Mouse (Mus musculus) spleen, adult 2 months (tissue): ENCODE results near the gene Dbnl.

Source experiments
- CTCF ChIP-seq: fragments of 200-500 bp; IDR thresholded peaks from 2 replicates; pipeline ENCODE4 v1.5.1; 2011; ENCODE audit warnings: mild to moderate bottlenecking, inconsistent platforms; ENCODE audit not compliant: insufficient read depth, insufficient read length, insufficient replicate concordance; ENCODE audit errors: extremely low read depth
- POLR2A ChIP-seq: fragments of 200-500 bp; IDR thresholded peaks from 2 replicates; pipeline ENCODE4 v1.6.1; 2011; ENCODE audit warnings: low read depth, low read length, inconsistent platforms

GRCm38 (mm10) chr11:5835057-5835456 is 46.8 kb downstream of the Dbnl start:
- TF ChIP-seq CTCF (no peak), POLR2A (no peak)
